Mouse (Mus musculus): Measurements from ENCODE around the gene Unc5c.
A peak's percentile ranks its signal among the peaks of the same experiment; 100 is the strongest.

The Unc5c gene

GRCm38 (mm10) chr3:141804133-141804532 lies 339.1 kb downstream of the Unc5c start:
- no peak for DNase-seq (ENCODE audit: inconsistent age in 2 of 2, low spot score in 1 of 2)

DNA sequence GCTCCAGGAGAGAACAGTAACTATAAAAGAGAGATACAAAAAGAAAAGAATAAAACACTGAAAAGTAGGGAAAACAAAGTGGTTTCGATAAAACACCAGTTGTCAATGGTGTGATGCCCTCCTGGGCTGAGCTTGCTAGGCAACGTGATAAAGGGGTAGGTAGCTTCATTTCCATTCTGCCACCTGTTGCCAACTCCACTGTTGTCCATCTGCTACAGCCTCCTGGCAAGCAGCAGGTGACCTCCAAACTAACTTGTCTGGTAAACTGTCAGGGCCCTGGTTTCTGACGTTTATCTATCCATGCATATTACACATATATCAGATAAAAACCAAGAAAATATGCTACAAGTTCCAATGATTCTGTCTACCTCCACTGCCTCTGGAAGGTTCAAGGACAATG lies 344.6 kb downstream of the Unc5c start:
- no peak for DNase-seq (ENCODE audit: inconsistent age in 2 of 2, low spot score in 1 of 2)

- no peak for DNase-seq (ENCODE audit: inconsistent age in 2 of 2, low spot score in 1 of 2)
Measured at GRCm38 (mm10) chr3:141810944-141811343, 345.9 kb downstream of the Unc5c start.

GRCm38 (mm10) chr3:141811348-141811747 lies 346.3 kb downstream of the Unc5c start:
- DNase-seq (ENCODE audit: inconsistent age in 2 of 2, low spot score in 1 of 2) = peak; percentile 29 to 72

DNA sequence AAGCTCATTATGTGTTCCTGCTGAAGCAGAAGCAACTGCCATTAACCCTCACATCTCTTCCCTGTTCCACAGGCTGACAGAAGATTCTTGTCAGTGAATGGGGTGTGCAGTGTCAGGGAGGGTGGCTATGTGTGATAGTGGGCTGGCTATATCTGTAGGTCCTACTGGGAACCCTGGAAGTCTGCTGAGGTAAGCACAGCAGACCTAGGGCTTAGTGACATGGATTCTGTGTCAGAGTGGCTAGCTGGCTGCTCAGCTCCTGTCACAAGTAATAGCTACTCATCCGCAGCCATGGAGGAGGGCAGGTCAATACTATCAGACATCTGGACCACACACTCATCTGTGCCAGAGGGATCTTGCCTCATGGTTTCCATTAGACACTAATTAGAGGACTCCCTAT lies 349.8 kb downstream of the Unc5c start:
- no peak for DNase-seq (ENCODE audit: inconsistent age in 2 of 2, low spot score in 1 of 2)

GRCm38 (mm10) chr3:141818615-141819312 lies 353.7 kb downstream of the Unc5c start:
- no peak for DNase-seq (ENCODE audit: inconsistent age in 2 of 2, low spot score in 1 of 2)

- DNase-seq (ENCODE audit: inconsistent age in 2 of 2, low spot score in 1 of 2) = peak; percentile 24 to 65
Measured at GRCm38 (mm10) chr3:141819331-141819941, 354.4 kb downstream of the Unc5c start.

DNA sequence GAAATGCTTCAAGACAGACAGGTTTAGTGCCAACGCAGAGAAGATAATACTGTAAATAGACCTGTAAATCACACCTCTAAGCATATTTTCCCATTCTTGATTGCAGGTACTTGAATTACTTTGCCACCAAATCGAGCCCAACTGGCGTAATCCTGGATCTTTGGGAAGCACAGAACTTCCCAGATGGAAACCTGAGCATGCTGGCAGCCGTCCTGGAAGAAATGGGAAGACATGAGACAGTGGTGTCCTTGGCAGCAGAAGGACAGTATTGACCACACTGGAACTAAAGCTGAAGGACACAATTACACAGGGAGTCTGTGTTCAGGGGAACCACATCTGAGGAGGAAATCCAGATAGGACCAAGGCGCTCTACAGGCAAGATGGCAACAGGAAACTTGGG lies 363.3 kb downstream of the Unc5c start:
- DNase-seq (ENCODE audit: inconsistent age in 2 of 2, low spot score in 1 of 2) = no peak

DNA sequence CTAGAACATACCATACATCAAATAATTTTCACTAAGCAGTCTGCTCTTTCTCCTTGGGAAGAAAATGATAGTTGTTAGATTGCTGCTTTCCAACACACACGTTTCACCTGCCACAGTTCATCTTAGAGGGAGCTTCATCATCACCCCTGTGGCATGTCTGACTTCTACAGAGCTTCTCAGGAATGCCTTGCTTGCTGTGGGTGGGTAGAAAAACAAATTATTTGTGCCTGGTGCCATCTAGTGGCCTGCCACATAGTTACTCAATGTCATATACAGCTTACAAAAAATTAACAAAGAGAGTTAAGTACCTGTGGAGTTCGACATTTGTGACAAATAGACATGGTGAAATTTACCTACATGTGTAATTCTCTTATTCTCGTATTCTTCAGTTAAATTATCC lies 366.1 kb downstream of the Unc5c start:
- peak; percentile 45 to 85 for DNase-seq (ENCODE audit: inconsistent age in 2 of 2, low spot score in 1 of 2)

DNA sequence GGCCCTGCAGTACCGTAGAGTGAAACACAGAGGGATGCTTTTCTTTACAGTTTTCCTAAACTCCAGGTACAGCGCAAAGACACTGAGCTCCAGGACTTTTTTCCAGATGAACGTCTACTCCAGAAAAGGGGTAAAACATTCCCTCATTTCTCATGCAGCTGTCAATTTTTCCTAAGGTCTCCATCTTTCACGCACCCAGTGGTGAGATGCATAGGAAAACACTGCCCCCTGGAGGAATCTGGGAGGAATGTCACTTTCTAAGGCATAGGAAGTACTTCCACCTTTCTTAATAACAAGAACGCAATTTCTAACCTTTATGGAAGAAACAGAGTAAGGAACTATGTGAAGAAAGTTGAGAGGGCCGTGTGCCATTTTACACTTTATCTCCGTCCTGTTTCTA lies 373.8 kb downstream of the Unc5c start:
- peak in 1 of 2 experiments; percentile 67 for DNase-seq (ENCODE audit: inconsistent age in 2 of 2, low spot score in 1 of 2)

DNA sequence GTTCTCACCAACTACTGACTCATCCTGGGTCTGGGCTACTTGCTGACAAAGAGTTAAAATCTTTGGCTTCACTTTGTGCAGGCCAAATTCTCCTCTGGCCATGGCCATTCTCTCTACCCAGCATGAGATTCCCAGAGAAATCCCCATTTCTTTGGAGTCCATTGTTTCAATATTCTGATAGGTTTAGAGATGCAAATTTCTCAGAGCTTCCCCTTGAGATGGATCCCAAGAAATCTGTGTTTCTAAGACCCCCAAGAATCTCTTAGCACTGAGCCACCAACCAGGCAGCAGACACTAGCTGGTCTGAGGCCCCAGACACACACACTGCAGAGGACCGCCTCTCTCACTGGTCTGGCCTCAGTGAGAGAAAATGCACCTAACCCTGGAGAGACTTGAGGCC lies 384.2 kb downstream of the Unc5c start:
- DNase-seq (ENCODE audit: inconsistent age in 2 of 2, low spot score in 1 of 2) = no peak

GRCm38 (mm10) chr3:141850141-141850540 lies 385.1 kb downstream of the Unc5c start:
- DNase-seq (ENCODE audit: inconsistent age in 2 of 2, low spot score in 1 of 2) = no peak

- DNase-seq (ENCODE audit: inconsistent age in 2 of 2, low spot score in 1 of 2) = peak in 1 of 2 experiments; percentile 60
Measured at GRCm38 (mm10) chr3:141854339-141854738, 389.3 kb downstream of the Unc5c start.

DNA sequence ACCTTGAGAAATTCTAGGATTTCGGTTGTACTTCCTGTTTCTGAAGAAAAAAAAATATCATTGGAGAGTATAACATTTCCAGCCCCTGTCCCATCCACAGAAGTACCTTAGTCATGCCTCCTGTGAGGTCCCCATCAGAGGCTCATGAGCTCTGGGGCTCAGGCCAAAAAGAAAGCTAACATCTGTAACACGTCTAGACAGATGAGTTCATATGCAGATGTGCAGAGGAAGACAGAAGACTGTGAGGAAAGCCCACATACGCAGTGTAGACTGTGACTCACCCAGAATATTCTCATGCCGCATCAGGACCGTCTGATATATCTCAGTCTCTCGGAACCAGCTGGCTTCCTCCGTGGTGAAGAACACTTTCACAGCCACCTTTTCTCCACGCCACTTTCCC lies 392.1 kb downstream of the Unc5c start:
- DNase-seq (ENCODE audit: inconsistent age in 2 of 2, low spot score in 1 of 2) = no peak

DNA sequence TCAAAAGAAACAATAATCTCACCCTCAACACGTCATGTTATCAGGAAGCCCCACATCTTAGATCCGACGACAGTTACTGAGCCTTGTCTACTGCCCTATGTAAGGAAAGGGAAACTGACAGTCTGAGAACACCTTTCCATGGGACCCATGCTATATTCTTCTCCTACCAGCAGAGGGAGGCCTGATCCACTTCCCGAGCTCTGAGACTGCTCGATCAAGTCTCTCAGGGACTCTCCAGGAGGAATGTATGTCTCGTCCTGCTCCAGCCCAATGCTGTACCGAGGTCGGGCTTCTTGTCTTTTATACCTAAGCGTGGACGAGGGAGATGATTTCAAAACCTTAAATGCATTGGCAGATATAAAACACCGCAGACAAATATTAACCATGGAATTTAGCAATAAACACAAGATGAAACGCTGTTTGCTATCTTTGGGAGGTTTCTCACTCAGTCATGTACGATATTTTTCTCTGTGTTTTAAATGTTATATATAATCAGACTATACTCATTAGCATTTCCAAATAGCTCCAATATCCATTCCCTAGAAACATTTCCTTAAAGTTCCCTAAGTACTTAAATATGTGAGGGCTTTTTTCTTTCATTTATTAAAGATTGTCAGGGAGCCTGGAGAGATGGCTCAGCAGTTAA lies 397.9 kb downstream of the Unc5c start:
- DNase-seq (ENCODE audit: inconsistent age in 2 of 2, low spot score in 1 of 2) = peak; percentile 31 to 79

DNA sequence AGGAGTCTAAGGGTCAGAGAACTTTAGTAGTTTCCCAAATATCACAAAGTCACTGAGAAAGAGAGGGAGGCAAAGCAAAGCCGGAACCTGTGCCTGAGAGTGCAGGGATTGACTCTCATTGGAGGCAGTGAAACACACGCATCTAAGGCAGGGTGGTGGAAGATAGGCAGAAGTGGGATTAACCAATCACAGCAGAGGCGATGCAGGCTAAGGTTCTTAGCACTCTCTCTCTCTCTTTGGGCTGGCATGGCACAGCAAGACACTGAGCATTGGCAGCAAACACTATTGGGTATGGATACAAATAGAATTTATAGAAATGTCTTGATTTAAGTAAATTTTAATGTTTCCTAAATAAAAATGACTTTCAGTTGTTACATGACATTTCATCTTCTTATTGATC lies 406.8 kb downstream of the Unc5c start:
- DNase-seq (ENCODE audit: inconsistent age in 2 of 2, low spot score in 1 of 2) = no peak

DNA sequence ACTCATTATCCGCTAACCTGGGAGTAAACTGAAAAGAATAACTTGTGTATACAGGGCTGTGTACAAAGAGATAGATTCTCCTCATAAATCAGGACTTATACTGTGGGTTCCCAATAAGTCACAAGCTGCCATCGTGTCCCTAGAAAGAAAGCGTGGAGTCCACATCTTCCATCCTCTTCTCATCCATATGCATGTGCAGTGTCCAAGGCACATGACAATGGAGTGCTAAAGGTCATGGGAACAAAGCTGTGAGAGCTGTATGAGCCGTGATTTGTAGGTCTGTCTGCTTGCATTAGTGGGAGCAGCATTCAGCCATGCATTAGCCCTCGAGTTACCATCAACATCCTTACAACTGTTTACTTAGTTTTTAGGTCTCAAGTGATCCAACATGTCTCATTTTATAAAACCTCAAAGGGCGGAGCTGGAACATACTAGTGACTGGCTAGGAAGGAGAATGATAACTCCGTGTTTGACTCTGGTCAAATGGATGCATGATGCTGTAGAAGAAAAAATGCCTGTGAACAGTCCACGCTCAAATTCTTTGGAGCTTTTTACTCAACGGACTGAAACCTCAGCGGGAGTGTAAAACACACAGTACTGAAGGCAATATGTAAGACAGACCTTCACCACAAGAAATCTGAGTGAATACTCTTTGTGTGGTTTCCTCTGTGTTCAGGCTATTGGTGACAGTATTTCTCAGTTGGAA lies 407.5 kb downstream of the Unc5c start:
- no peak for DNase-seq (ENCODE audit: inconsistent age in 2 of 2, low spot score in 1 of 2)

DNA sequence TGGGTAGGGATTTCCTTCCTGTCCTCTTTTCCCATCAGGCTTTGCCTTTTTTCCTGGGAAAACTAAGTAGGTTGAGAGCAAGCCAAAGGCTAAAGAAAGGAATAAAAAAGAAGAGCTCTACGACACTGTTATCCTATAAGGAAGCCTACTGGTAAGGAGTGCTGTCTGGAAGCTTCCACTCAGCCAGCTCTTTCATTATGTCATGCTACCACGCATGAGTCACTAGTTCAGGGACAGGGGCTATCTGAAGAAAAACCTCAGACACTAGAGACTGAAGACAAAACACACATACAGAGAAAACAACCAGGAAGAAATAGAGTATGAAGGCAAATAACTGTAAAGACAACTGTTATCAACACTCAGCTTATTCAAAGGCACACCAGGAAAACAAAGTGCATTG lies 417.5 kb downstream of the Unc5c start:
- DNase-seq (ENCODE audit: inconsistent age in 2 of 2, low spot score in 1 of 2) = peak; percentile 37 to 74

DNA sequence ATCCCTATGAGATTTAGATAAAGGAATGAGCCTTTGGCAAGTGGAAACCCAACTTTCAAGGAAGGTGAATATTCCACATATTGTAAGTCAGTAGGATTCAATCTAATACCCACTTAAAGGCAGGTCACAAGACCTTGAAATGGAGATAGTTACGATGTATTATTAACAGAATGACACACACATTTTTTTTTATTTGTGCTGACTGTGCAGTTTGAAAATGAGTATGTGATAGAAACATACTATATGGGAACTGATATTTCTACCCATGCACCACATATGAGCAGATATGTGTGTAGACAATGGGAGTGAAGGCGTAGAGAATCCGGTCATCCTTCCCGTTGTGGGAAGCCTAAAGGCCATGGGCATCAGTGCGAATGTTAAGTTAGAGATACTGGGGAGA lies 419.2 kb downstream of the Unc5c start:
- no peak for DNase-seq (ENCODE audit: inconsistent age in 2 of 2, low spot score in 1 of 2)
